Mouse (Mus musculus) liver, embryonic 15.5 days (tissue): ENCODE results near the gene Gm10142. TPM values are rescaled to one million over a fixed set of nuclear protein-coding genes. Genes with fewer than 3 reads are reported as not detected.
"Not testable (repeated sequence)": the region's sequence is repeated elsewhere in the genome, so short reads cannot be mapped to it uniquely, and the experiment has no call there.

Experiments used
- ATAC-seq: fragments of 200-750 bp; cut with Nextera tagmentation; 2 replicates; pipeline ENCODE4 v1.8.0; 2017; ENCODE audit warnings: moderate number of reproducible peaks, mild to moderate bottlenecking, moderate library complexity; ENCODE audit not compliant: insufficient read depth
- H3K27ac ChIP-seq: fragments of 300-500 bp; sonication (generic); replicated peaks from 2 replicates; pipeline ENCODE4 v1.5.1; 2015; ENCODE audit warnings: mild to moderate bottlenecking, inconsistent platforms
- H3K27me3 ChIP-seq: fragments of 300-500 bp; sonication (generic); 2 replicates; pipeline ENCODE4 v1.6.1; 2015; ENCODE audit warnings: mild to moderate bottlenecking, inconsistent platforms
- H3K36me3 ChIP-seq: fragments of 300-500 bp; sonication (generic); replicated peaks from 2 replicates; pipeline ENCODE4 v1.6.1; 2015; ENCODE audit warnings: moderate library complexity, mild to moderate bottlenecking, inconsistent platforms
- H3K4me1 ChIP-seq: fragments of 300-500 bp; sonication (generic); replicated peaks from 2 replicates; pipeline ENCODE4 v1.6.1; 2015; ENCODE audit warnings: inconsistent platforms
- H3K4me2 ChIP-seq: fragments of 300-500 bp; sonication (generic); 2 replicates; pipeline ENCODE4 v1.6.1; 2015; ENCODE audit warnings: moderate library complexity, mild to moderate bottlenecking, inconsistent platforms
- H3K4me3 ChIP-seq: fragments of 300-500 bp; sonication (generic); replicated peaks from 2 replicates; pipeline ENCODE4 v1.5.1; 2015; ENCODE audit warnings: mild to moderate bottlenecking, inconsistent platforms
- H3K9ac ChIP-seq: fragments of 300-500 bp; sonication (generic); 2 replicates; pipeline ENCODE4 v1.6.1; 2015; ENCODE audit warnings: moderate library complexity, mild to moderate bottlenecking, inconsistent platforms
- H3K9me3 ChIP-seq: fragments of 300-500 bp; sonication (generic); replicated peaks from 2 replicates; pipeline ENCODE4 v1.6.1; 2016; ENCODE audit warnings: inconsistent platforms
- WGBS: fragments of 180-500 bp; shearing (Covaris S2); methylation state at CpG from one replicate; pipeline ENCODE4 v1.1.7; 2015; ENCODE audit warnings: mixed read lengths; ENCODE audit not compliant: insufficient replicate concordance; 5-methylcytosine and 5-hydroxymethylcytosine counted together
- polyA plus RNA-seq: library from polyadenylated mRNA; unstranded; fragments of >200 nt; fragmentation: Nextera tagmentation; extraction: Ambion mirVana; gene quantifications from 2 replicates; pipeline ENCODE4 v1.2.1, GENCODE M21; 2015

The Gm10142 gene
- polyA plus RNA-seq: not detected in 2 replicates

DNA sequence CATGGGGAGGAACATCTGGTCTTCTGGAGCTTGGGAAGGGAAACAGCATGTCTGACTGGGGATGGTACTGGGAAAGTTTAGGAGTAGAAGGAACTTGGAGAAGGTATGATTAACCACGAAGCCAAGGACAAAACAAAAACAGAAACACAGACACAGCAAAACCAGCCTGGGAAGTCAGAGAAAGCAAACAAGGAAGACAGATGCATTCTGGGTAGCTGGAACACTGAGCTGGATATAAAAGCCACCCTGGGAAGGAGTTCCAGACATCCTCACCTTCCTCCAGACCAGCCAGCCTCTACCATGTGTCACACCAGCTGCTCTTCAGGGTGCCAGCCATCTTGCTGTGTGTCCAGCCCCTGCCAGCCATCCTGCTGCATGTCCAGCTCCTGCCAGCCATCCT is at the start of gene Gm10142:
Gm10142 (plus strand) TSS at position 301 of the 400 bp plus-strand sequence.
- no peak for ATAC-seq
- 57% methylated on average over 1 of the region's 1 CpGs for WGBS

DNA sequence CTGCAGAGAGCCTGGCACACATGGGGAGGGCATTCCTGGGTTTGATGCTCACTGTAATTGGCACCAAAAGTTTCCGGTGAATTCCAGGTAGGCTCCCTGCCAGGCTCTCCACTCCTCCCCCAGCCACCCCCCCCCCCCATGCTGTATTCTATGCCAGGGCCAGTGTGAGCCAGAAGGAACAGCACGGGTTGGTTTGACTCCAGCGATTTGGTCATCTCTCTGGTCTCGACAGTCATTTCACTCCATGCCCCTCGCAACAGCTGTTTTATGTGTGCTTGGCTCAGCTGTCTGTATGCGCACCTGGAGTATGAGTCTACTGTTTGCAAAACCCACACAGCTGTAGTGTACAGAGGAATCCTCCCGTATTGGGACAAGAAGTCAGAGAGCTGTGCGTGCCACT is 49.3 kb upstream of the Gm10142 start:
- H3K9me3 ChIP-seq: no peaks in the 10 kb centered on the region
- H3K27ac ChIP-seq: no peak overlapping the region
- H3K4me3 ChIP-seq: no peak overlapping the region
- peaks cover 23% of the 10 kb centered on the region for H3K27me3 ChIP-seq
- no peaks in the 10 kb centered on the region for H3K36me3 ChIP-seq
- WGBS: 72% methylated on average over 8 of the region's 8 CpGs
- no peak overlapping the region for H3K4me2 ChIP-seq
- H3K9ac ChIP-seq: no peak overlapping the region
- peaks cover 9% of the 10 kb centered on the region for H3K4me1 ChIP-seq
- ATAC-seq: no peak

More for the DNA sequence above, at the start of gene Gm10142:
- Histone ChIP-seq H3K4me2 (no peak within 1 kb of the TSS), H3K4me3 (no peak within 1 kb of the TSS), H3K9me3 (no peaks in the 10 kb centered on the region), H3K27me3 (no peaks in the 10 kb centered on the region), H3K9ac (no peak within 1 kb of the TSS), H3K4me1 (no peaks in the 10 kb centered on the region), H3K36me3 (no peaks in the 10 kb centered on the region), H3K27ac (no peak within 1 kb of the TSS)

DNA sequence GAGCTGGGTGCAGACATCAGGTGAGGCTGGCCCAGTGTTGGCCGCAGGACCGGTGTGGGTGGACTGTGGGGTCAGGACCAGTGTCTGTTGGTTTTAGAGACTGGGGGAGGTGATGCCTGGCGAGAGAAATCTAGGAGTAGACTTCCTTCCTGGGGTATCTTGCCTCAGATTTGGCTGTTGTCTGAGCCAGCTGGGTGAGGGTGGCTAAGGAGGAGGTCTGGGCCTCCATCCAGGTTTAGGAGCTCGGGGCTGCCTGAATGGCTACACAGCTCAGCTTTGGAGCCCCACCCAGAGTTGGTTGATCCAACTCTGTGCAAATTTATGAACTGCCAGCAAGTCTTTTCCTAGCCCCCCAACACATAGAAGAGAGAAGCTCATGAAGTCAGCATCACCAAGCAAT is 48.2 kb upstream of the Gm10142 start:
- WGBS: 66% methylated on average over 4 of the region's 4 CpGs
- no peak overlapping the region for H3K4me2 ChIP-seq
- peaks cover 14% of the 10 kb centered on the region for H3K4me1 ChIP-seq
- no peak overlapping the region for H3K27ac ChIP-seq
- H3K4me3 ChIP-seq: no peak overlapping the region
- H3K9me3 ChIP-seq: no peaks in the 10 kb centered on the region
- no peak for ATAC-seq
- no peak overlapping the region for H3K9ac ChIP-seq
- H3K27me3 ChIP-seq: peaks cover 23% of the 10 kb centered on the region
- no peaks in the 10 kb centered on the region for H3K36me3 ChIP-seq

DNA sequence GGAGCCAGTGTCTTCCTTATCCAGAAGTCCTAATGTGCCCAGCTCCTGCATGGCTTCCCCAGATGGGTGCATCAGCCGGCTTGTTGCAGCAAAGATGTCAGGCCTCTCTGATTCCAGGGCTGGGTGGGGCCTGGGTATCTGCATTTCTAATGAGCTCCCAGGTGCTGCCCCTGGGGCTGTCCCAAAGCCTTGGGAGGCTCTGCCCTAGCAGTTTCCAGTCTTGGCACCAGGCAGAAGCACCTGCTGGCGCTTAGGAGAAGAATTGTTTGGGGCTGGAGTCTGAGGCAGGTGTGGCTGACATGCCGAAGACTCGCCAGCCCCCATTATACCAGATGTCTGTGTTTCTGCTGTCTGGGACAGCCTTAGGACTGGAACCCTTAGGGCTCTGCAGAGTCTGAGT is 44.9 kb upstream of the Gm10142 start:
- H3K27ac ChIP-seq: no peak overlapping the region

DNA sequence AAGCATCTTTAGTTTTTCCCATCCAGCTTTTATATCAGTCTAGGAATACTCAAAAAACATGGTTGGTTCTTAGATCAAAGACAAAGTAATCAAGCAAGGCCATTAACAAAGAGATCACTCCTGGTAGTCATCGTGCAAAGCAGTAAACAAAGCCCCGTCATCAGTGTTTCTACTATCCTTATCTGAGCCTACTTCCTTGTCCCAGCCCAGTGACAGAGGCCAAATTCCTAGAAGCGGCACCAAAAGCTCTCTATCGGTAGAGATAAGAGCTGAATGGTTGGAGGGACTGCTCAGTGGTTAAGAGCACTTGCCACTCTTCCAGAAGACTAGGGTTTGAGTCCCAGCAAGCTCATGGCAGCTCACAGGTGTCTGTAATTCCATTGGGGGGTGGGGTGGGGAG is 44.1 kb upstream of the Gm10142 start:
- Histone ChIP-seq H3K9ac (no peak overlapping the region), H3K27ac (no peak overlapping the region), H3K4me1 (peaks cover 14% of the 10 kb centered on the region), H3K4me2 (peak overlapping the region; percentile 2; the same call in 1 of the 2 replicates), H3K9me3 (no peaks in the 10 kb centered on the region), H3K27me3 (peaks cover 25% of the 10 kb centered on the region), H3K36me3 (no peaks in the 10 kb centered on the region), H3K4me3 (no peak overlapping the region)
- peak; percentile 85 for ATAC-seq
- 12% methylated on average over 4 of the region's 4 CpGs for WGBS

More for the DNA sequence above, 44.9 kb upstream of the Gm10142 start:
- Histone ChIP-seq H3K9ac (no peak overlapping the region), H3K4me2 (no peak overlapping the region), H3K4me1 (peaks cover 14% of the 10 kb centered on the region), H3K9me3 (no peaks in the 10 kb centered on the region), H3K4me3 (no peak overlapping the region), H3K27me3 (peaks cover 22% of the 10 kb centered on the region), H3K36me3 (no peaks in the 10 kb centered on the region)
- 71% methylated on average over 4 of the region's 4 CpGs for WGBS
- ATAC-seq: no peak

DNA sequence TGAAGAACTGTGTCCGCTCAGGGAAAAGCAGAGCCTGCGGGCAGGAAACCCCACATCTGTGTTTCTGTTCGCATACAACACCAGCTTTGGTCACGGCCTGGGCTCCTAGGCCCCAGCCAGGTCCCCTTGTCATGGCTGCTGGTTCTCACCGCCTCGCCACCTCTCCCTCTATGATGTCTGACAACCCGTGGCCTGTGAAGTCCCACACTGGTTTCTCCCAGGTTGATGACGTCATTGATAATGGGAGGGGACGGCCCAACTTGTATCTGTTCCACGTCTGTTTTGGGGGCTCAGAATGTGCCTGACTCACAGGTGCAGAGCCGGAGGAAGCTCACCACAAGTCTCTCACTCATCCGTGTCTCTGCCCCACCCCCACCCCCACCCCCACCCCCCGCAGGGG is 41.8 kb upstream of the Gm10142 start:
- H3K4me1 ChIP-seq: peaks cover 14% of the 10 kb centered on the region
- H3K4me3 ChIP-seq: no peak overlapping the region
- peaks cover 43% of the 10 kb centered on the region for H3K27me3 ChIP-seq
- WGBS: 57% methylated on average over 13 of the region's 13 CpGs
- H3K9me3 ChIP-seq: no peaks in the 10 kb centered on the region
- no peak overlapping the region for H3K27ac ChIP-seq
- H3K9ac ChIP-seq: no peak overlapping the region
- ATAC-seq: no peak
- H3K36me3 ChIP-seq: no peaks in the 10 kb centered on the region
- no peak overlapping the region for H3K4me2 ChIP-seq

DNA sequence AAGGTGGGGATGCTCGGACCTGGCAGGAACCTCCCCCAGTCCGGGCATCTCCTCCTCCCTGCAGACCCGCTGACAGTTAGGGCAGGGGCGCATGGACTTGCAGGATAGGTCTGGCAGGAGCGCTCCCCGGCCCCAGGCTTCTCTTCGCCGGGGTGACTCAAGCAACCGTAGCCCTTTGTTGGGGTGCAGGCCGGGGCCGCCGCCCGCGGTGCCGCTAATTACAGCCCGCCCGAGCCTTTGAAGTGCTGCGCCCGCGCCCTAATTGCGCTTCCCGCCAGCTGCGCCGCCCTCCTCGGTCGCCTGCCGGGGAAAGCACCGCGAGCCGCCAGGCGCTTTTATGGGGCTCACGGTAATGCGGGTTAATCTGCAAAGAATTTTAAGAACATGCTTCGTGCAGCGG is 38.0 kb upstream of the Gm10142 start:
- no peak for ATAC-seq
- Histone ChIP-seq H3K27ac (no peak overlapping the region), H3K4me3 (no peak overlapping the region), H3K9me3 (no peaks in the 10 kb centered on the region), H3K4me1 (no peaks in the 10 kb centered on the region), H3K4me2 (no peak overlapping the region), H3K27me3 (peaks cover 71% of the 10 kb centered on the region), H3K36me3 (no peaks in the 10 kb centered on the region), H3K9ac (no peak overlapping the region)
- WGBS: 1% methylated on average over 35 of the region's 35 CpGs

DNA sequence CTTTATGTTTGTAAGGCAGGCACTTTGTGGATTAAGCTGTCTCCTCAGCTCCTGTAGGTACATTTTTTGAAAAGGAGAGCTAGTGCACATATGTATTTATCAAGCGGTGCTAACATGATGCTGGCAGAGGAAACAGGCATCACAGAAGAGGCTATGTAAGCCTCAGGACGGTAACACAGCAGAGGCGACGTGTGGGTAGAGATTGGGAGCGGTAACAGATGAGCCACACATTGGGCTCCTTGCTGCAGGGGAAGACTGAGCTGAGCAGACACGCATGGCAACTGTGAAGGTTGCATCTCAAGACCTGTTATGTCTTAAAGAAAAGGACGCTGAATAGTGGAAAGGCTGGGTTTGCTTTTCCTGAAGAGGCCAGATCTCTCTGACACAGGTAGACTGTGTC is 32.6 kb upstream of the Gm10142 start:
- Histone ChIP-seq H3K27me3 (peaks cover 90% of the 10 kb centered on the region), H3K36me3 (no peaks in the 10 kb centered on the region), H3K4me3 (no peak overlapping the region), H3K4me1 (no peaks in the 10 kb centered on the region), H3K27ac (no peak overlapping the region), H3K9me3 (no peaks in the 10 kb centered on the region), H3K4me2 (no peak overlapping the region), H3K9ac (no peak overlapping the region)
- 52% methylated on average over 7 of the region's 7 CpGs for WGBS
- no peak for ATAC-seq

DNA sequence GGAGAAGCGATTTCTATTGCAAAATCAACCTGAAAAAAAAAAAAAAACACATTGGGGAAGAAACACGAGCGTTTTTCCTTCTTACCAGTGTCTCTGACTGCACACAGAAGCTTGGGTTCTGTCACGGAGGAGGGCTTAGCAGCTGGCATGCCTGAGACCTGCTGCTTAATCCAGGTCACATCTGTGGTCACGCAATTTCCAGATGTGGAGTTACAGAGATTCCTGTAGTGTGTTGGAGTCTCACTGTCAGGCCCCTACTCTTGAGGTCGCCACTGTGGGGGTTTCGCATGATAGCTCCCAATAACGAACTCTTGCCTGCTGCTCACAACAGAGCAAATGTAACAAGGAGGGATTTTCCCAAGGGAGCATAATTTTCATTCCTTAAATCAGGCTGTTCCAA is 31.4 kb upstream of the Gm10142 start:
- 31% methylated on average over 8 of the region's 8 CpGs for WGBS
- no peak for ATAC-seq
- no peaks in the 10 kb centered on the region for H3K9me3 ChIP-seq
- H3K27me3 ChIP-seq: peaks cover 90% of the 10 kb centered on the region
- H3K4me3 ChIP-seq: no peak overlapping the region
- H3K4me2 ChIP-seq: no peak overlapping the region
- H3K9ac ChIP-seq: no peak overlapping the region
- no peaks in the 10 kb centered on the region for H3K36me3 ChIP-seq
- no peak overlapping the region for H3K27ac ChIP-seq
- H3K4me1 ChIP-seq: no peaks in the 10 kb centered on the region

DNA sequence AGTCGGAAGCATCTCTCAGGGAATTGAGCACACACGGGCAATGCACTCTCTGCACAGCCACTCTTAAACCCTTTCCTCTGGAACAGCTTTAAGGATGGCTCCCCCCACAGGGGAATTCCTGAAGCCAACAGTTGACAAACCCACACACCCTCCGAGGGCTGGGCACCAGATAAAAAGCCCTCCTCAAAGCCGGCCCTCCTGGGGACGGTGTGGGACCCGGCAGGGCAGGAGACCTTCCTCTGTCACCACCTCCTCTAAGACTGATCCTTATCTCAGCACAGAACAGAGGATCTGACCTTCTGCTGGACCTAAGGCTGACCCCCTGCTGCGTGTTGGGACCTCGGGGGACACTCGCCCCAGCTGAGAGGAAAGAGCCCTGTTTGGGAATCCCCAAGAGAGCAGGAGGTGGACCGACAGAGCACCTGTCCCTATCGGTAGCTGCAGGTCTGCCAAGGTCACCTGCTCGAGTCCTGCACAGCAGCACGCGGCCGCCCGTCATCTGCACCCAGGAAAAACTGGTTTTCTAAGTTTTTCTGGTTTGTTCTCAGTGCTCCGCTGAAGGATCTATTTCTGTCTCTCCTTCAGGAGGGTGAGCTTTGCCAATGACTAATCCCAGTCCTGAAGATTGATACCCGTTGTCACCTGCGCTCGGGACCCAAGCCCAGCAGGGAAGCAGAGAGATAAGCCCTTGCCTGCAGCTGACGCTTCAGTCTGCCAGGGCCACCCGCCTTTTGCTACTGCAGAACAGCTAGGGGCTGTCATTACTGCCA is 29.5 kb upstream of the Gm10142 start, which contains the start of gene Tspear:
Tspear (plus strand) TSS at position 675 of the 770 bp plus-strand sequence.
- Histone ChIP-seq H3K36me3 (no peaks in the 10 kb centered on the region), H3K27me3 (peaks cover 74% of the 10 kb centered on the region), H3K9me3 (no peaks in the 10 kb centered on the region), H3K4me3 (no peak within 1 kb of the TSS), H3K27ac (no peak within 1 kb of the TSS), H3K9ac (no peak within 1 kb of the TSS), H3K4me2 (no peak within 1 kb of the TSS), H3K4me1 (no peaks in the 10 kb centered on the region)
- ATAC-seq: no peak
- 5% methylated on average over 22 of the region's 22 CpGs for WGBS

DNA sequence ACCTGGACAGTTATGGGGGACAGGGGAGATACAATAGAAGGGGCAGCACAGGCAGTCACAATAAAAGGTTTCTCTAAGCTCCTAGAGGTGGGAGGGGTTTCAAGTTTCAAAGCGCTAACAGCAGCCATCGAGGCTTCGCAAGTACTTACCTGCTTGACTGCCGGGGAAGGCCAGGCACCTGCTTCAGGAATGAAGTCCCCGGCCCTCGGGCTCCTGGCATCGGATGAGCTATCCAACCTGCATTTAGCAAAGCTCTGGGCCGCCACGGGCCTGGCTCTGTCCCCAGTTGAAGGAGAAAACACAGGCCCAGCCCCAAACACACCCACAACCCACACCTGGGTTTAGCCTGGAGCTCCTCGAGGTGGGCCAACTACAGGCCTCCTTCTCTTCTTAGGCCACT is 28.6 kb upstream of the Gm10142 start:
- Histone ChIP-seq H3K9me3 (no peaks in the 10 kb centered on the region), H3K4me3 (no peak overlapping the region), H3K4me2 (no peak overlapping the region), H3K4me1 (no peaks in the 10 kb centered on the region), H3K27me3 (peaks cover 74% of the 10 kb centered on the region), H3K27ac (no peak overlapping the region), H3K9ac (no peak overlapping the region), H3K36me3 (no peaks in the 10 kb centered on the region)
- ATAC-seq: no peak
- WGBS: 23% methylated on average over 10 of the region's 10 CpGs

DNA sequence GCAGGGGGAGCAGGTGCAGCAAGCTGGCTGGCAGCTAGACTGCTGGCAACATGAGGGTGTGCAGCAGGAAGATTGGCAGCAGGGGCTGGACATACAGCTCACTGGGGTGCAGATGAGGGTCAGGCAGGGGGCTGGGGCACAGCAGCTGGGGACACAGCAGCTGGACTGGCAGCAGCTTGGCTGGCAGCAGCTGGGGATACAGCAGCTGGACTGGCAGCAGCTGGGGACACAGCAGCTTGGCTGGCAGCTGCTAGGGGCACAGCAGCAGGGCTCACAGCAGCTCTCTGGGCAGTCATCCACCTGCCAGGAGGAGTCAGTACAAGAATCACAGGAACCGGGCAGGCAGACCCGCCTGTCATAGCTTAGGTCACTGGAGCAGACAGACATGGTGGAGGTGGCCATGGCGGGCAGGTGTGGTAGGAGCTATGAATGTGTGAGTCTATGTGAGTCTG is 25.2 kb upstream of the Gm10142 start, which contains the start of gene Gm19402:
Gm19402 (minus strand) TSS at position 402 of the 452 bp plus-strand sequence.
- H3K36me3 ChIP-seq, H3K27ac ChIP-seq, H3K4me2 ChIP-seq, H3K9me3 ChIP-seq, H3K4me3 ChIP-seq, H3K9ac ChIP-seq, H3K4me1 ChIP-seq, ATAC-seq: not testable (repeated sequence)
- peaks cover 43% of the 10 kb centered on the region for H3K27me3 ChIP-seq
- 47% methylated on average over 3 of the region's 3 CpGs for WGBS
